In genomic region chr2:13579991-13580390, GRCm38 (mm10) we compare ENCODE assay signal across 8 mouse cellular contexts. TPM values are rescaled to one million over a fixed set of nuclear protein-coding genes. Genes with fewer than 3 reads are reported as not detected.
DNase-seq lines count a peak whose midpoint lies in the region; ATAC-seq and TF ChIP-seq lines count a peak whose summit lies in the region.

No protein-coding gene starts in this region.

- TF ChIP-seq CTCF in lung, postnatal 0 days (IDR thresholded peaks at IDR 0.05) = peak; percentile 64
- peak; percentile 60 for TF ChIP-seq CTCF in stomach, postnatal 0 days (IDR thresholded peaks at IDR 0.05; ENCODE audit: low read depth)

- no peak overlapping the region for H3K4me2 ChIP-seq in lung, postnatal 0 days (replicated peaks; ENCODE audit: low read depth, low read length)
- H3K4me2 ChIP-seq in embryonic facial prominence, embryonic 15.5 days (replicated peaks) = no peak overlapping the region
- no peak overlapping the region for H3K4me2 ChIP-seq in stomach, postnatal 0 days (replicated peaks; ENCODE audit: low read depth)
- no peak overlapping the region for H3K4me2 ChIP-seq in forebrain, embryonic 12.5 days

- no peak overlapping the region for H3K27ac ChIP-seq in lung, postnatal 0 days (ENCODE audit: low read length)
- 0 out of 2 replicates have a peak overlapping the region, but pooled peaks have one; percentile 7 for H3K27ac ChIP-seq in embryonic facial prominence, embryonic 15.5 days (replicated peaks)
- no peak overlapping the region for H3K27ac ChIP-seq in stomach, postnatal 0 days (replicated peaks)
- no peak overlapping the region for H3K27ac ChIP-seq in forebrain, embryonic 12.5 days

- no peak for TF ChIP-seq EP300 in lung, postnatal 0 days (IDR thresholded peaks at IDR 0.05)
- no peak for TF ChIP-seq EP300 in stomach, postnatal 0 days (optimal IDR thresholded peaks at IDR 0.05)

- WGBS in lung, postnatal 0 days = 58% methylated on average over 11 of the region's 11 CpGs
- 61% methylated on average over 11 of the region's 11 CpGs for WGBS in embryonic facial prominence, embryonic 15.5 days
- WGBS in stomach, postnatal 0 days = 65% methylated on average over 11 of the region's 11 CpGs
- 57% methylated on average over 11 of the region's 11 CpGs for WGBS in forebrain, embryonic 12.5 days

- no peak overlapping the region for H3K9ac ChIP-seq in lung, postnatal 0 days (replicated peaks; ENCODE audit: low read depth)
- H3K9ac ChIP-seq in embryonic facial prominence, embryonic 15.5 days = no peak overlapping the region
- no peak overlapping the region for H3K9ac ChIP-seq in stomach, postnatal 0 days (ENCODE audit: low read length)
- H3K9ac ChIP-seq in forebrain, embryonic 12.5 days = no peak overlapping the region

- H3K36me3 ChIP-seq in lung, postnatal 0 days (ENCODE audit: insufficient read depth, low read length) = peaks cover 14% of the 10 kb centered on the region; the same call in 1 of the 2 replicates
- H3K36me3 ChIP-seq in embryonic facial prominence, embryonic 15.5 days = peaks cover 43% of the 10 kb centered on the region
- H3K36me3 ChIP-seq in stomach, postnatal 0 days (ENCODE audit: control insufficient read depth, insufficient read depth, low read length) = 0 out of 2 replicates have a peak, but pooled peaks cover 2% of the 10 kb centered on the region
- peaks cover 61% of the 10 kb centered on the region for H3K36me3 ChIP-seq in forebrain, embryonic 12.5 days (replicated peaks)

- ATAC-seq in lung, postnatal 0 days = no peak
- ATAC-seq in embryonic facial prominence, embryonic 15.5 days (ENCODE audit: insufficient number of reproducible peaks, low FRiP score, low TSS enrichment, low read depth) = no peak
- ATAC-seq in stomach, postnatal 0 days (ENCODE audit: low FRiP score, low TSS enrichment) = no peak
- no peak for ATAC-seq in forebrain, embryonic 12.5 days (ENCODE audit: low FRiP score)

- DNase-seq in embryo, embryonic 10 days (ENCODE audit: low spot score) = peak; percentile 52
- DNase-seq in embryo, embryonic 11 days = no peak
- no peak for DNase-seq in lung, postnatal 0 days (ENCODE audit: low spot score)
- DNase-seq in lung, postnatal 14 days = no peak
- DNase-seq in stomach, postnatal 0 days (ENCODE audit: low spot score) = no peak
- no peak for DNase-seq in frontal cortex, adult 2 months (ENCODE audit: extremely low spot score in 1 of 2, low spot score in 1 of 2)

- H3K27me3 ChIP-seq in lung, postnatal 0 days (replicated peaks; ENCODE audit: insufficient read depth, low read length) = no peaks in the 10 kb centered on the region
- no peaks in the 10 kb centered on the region for H3K27me3 ChIP-seq in embryonic facial prominence, embryonic 15.5 days
- no peaks in the 10 kb centered on the region for H3K27me3 ChIP-seq in stomach, postnatal 0 days (ENCODE audit: control insufficient read depth, insufficient read depth, low read length)
- H3K27me3 ChIP-seq in forebrain, embryonic 12.5 days = no peaks in the 10 kb centered on the region

- no peaks in the 10 kb centered on the region; the same call in 1 of the 2 replicates for H3K4me1 ChIP-seq in lung, postnatal 0 days (ENCODE audit: insufficient read depth, low read depth, low read length)
- peaks cover 8% of the 10 kb centered on the region for H3K4me1 ChIP-seq in embryonic facial prominence, embryonic 15.5 days
- no peaks in the 10 kb centered on the region for H3K4me1 ChIP-seq in stomach, postnatal 0 days (replicated peaks; ENCODE audit: control insufficient read depth, insufficient read depth)
- peaks cover 35% of the 10 kb centered on the region for H3K4me1 ChIP-seq in forebrain, embryonic 12.5 days

- H3K4me3 ChIP-seq in lung, postnatal 0 days (ENCODE audit: low read depth, low read length) = no peak overlapping the region
- H3K4me3 ChIP-seq in embryonic facial prominence, embryonic 15.5 days (replicated peaks) = no peak overlapping the region
- H3K4me3 ChIP-seq in stomach, postnatal 0 days (ENCODE audit: low read depth, low read length) = no peak overlapping the region
- H3K4me3 ChIP-seq in forebrain, embryonic 12.5 days (replicated peaks) = no peak overlapping the region

- no peaks in the 10 kb centered on the region for H3K9me3 ChIP-seq in lung, postnatal 0 days (ENCODE audit: low read length)
- no peaks in the 10 kb centered on the region for H3K9me3 ChIP-seq in embryonic facial prominence, embryonic 15.5 days (replicated peaks)
- no peaks in the 10 kb centered on the region for H3K9me3 ChIP-seq in stomach, postnatal 0 days (ENCODE audit: control insufficient read depth, low read length)
- no peaks in the 10 kb centered on the region for H3K9me3 ChIP-seq in forebrain, embryonic 12.5 days

RNA-seq across cellular contexts. Expression of gene Vim, which starts 6.3 kb away (rescaled TPM):
- polyA plus RNA-seq in lung, postnatal 0 days (2015; fragmentation: Nextera tagmentation; extraction: Ambion mirVana) = 1,068 and 1,145 TPM in 2 replicates
- polyA plus RNA-seq in embryonic facial prominence, embryonic 15.5 days (2015; fragmentation: Nextera tagmentation; extraction: Ambion mirVana) = 1,081 and 1,117 TPM in 2 replicates
- polyA plus RNA-seq in stomach, postnatal 0 days (2015; fragmentation: Nextera tagmentation; extraction: Ambion mirVana) = 287 and 331 TPM in 2 replicates
- 125 and 135 TPM in 2 replicates for polyA plus RNA-seq in frontal cortex, adult 2 months (2012; rRNA removed)
- 1,088 and 1,103 TPM in 2 replicates for polyA plus RNA-seq in forebrain, embryonic 12.5 days (2016; fragmentation: Nextera tagmentation; extraction: Ambion mirVana)

RNA-seq across cellular contexts. Expression of gene Trdmt1, which starts 35.5 kb away (rescaled TPM):
- polyA plus RNA-seq in lung, postnatal 0 days (2015; fragmentation: Nextera tagmentation; extraction: Ambion mirVana) = 9.8 and 10.1 TPM in 2 replicates
- polyA plus RNA-seq in embryonic facial prominence, embryonic 15.5 days (2015; fragmentation: Nextera tagmentation; extraction: Ambion mirVana) = 7.7 and 9.3 TPM in 2 replicates
- polyA plus RNA-seq in stomach, postnatal 0 days (2015; fragmentation: Nextera tagmentation; extraction: Ambion mirVana) = 6.9 and 7.2 TPM in 2 replicates
- 5.7 and 7.7 TPM in 2 replicates for polyA plus RNA-seq in frontal cortex, adult 2 months (2012; rRNA removed)
- 6.6 and 7.8 TPM in 2 replicates for polyA plus RNA-seq in forebrain, embryonic 12.5 days (2016; fragmentation: Nextera tagmentation; extraction: Ambion mirVana)
